Mouse (Mus musculus) forebrain, embryonic 11.5 days (tissue): ENCODE measurements at regions not wholly inside any gene's neighbourhood (a gene's known extent, or its start where the extent isn't known, plus 50 kb on each side); places are given as distances from the start of the nearest gene placed in this dataset.

Source experiments
- ATAC-seq: fragments of 200-750 bp; cut with Nextera tagmentation; replicated peaks from 2 replicates; pipeline ENCODE4 v1.8.0; 2017; ENCODE audit warnings: moderate TSS enrichment; ENCODE audit not compliant: low FRiP score
- DNase-seq: peaks from one replicate; pipeline ENCODE4 v3.0.0-alpha.2; 2017; ENCODE audit warnings: low spot score
- H3K27ac ChIP-seq: fragments of 300-500 bp; sonication (generic); 2 replicates; pipeline ENCODE4 v1.5.1; 2014; ENCODE audit warnings: low read depth, low read length
- H3K27me3 ChIP-seq: fragments of 300-500 bp; sonication (generic); 2 replicates; pipeline ENCODE4 v1.6.1; 2014; ENCODE audit warnings: mild to moderate bottlenecking, low read length, mixed read lengths; ENCODE audit not compliant: control insufficient read depth, insufficient read depth
- H3K36me3 ChIP-seq: fragments of 300-500 bp; sonication (generic); 2 replicates; pipeline ENCODE4 v1.6.1; 2014; ENCODE audit warnings: mild to moderate bottlenecking, low read length, moderate library complexity, mixed read lengths; ENCODE audit not compliant: control insufficient read depth, insufficient read depth
- H3K4me1 ChIP-seq: fragments of 300-500 bp; sonication (generic); replicated peaks from 2 replicates; pipeline ENCODE4 v1.6.1; 2014; ENCODE audit warnings: low read length, mixed read lengths; ENCODE audit not compliant: control insufficient read depth, insufficient read depth
- H3K4me2 ChIP-seq: fragments of 300-500 bp; sonication (generic); 2 replicates; pipeline ENCODE4 v1.6.1; 2014; ENCODE audit warnings: low read depth, mild to moderate bottlenecking, low read length, moderate library complexity, mixed read lengths; ENCODE audit not compliant: severe bottlenecking
- H3K4me3 ChIP-seq: fragments of 300-500 bp; sonication (generic); 2 replicates; pipeline ENCODE4 v1.5.1; 2014; ENCODE audit warnings: low read depth, low read length
- H3K9ac ChIP-seq: fragments of 300-500 bp; sonication (generic); 2 replicates; pipeline ENCODE4 v1.6.1; 2014; ENCODE audit warnings: low read length
- H3K9me3 ChIP-seq: fragments of 300-500 bp; sonication (generic); 2 replicates; pipeline ENCODE4 v1.6.1; 2016; ENCODE audit warnings: low read length, mixed read lengths; ENCODE audit not compliant: control insufficient read depth
- WGBS: fragments of 180-500 bp; shearing (Covaris S2); extraction: QIAGEN DNeasy Blood & Tissue Kit; methylation state at CpG from one replicate; pipeline ENCODE4 v1.1.7; 2014; 5-methylcytosine and 5-hydroxymethylcytosine counted together

GRCm38 (mm10) chr2:46802812-46803211 lies 1685.6 kb upstream of the Zeb2 start:
- Histone ChIP-seq H3K27ac (no peak overlapping the region), H3K4me1 (no peaks in the 10 kb centered on the region), H3K36me3 (no peaks in the 10 kb centered on the region), H3K4me3 (no peak overlapping the region), H3K9me3 (no peaks in the 10 kb centered on the region), H3K9ac (no peak overlapping the region), H3K27me3 (no peaks in the 10 kb centered on the region), H3K4me2 (no peak overlapping the region)
- 62% methylated on average over 7 of the region's 7 CpGs for WGBS
- ATAC-seq (0 out of 2 replicates have a peak, but pooled peaks have one; percentile 36), DNase-seq (no peak)
